Mouse (Mus musculus): ENCODE results near the gene Ppp1r32. TPM values are rescaled to one million over a fixed set of nuclear protein-coding genes. Genes with fewer than 3 reads are reported as not detected.

The Ppp1r32 gene
- not detected in 2 replicates for polyA plus RNA-seq (2014; fragmentation: Nextera tagmentation; extraction: Ambion mirVana)

GRCm38 (mm10) chr19:10482703-10483102 lies at the start of gene Ppp1r32:
TSS of gene Ppp1r32 (minus strand) at chr19:10482928.
- Histone ChIP-seq H3K27ac (replicated peaks in 1 of 2; ENCODE audit: control insufficient read depth in 1 of 2, insufficient read depth in 1 of 2, low read depth in 2 of 2, low read length in 2 of 2) (no peak within 1 kb of the TSS), H3K9me3 (ENCODE audit: control insufficient read depth, low read length) (no peaks in the 10 kb centered on the region), H3K4me3 (ENCODE audit: control insufficient read depth in 1 of 2, insufficient read depth in 1 of 2, low read depth in 1 of 2, low read length in 2 of 2) (no peak within 1 kb of the TSS), H3K27me3 (ENCODE audit: control insufficient read depth, insufficient read depth, low read length) (peaks cover 61% of the 10 kb centered on the region), H3K36me3 (ENCODE audit: control insufficient read depth, insufficient read depth, low read length) (no peaks in the 10 kb centered on the region), H3K4me2 (ENCODE audit: low read length) (no peak within 1 kb of the TSS), H3K9ac (ENCODE audit: low read length) (no peak within 1 kb of the TSS), H3K4me1 (ENCODE audit: control insufficient read depth in 2 of 2, insufficient read depth in 2 of 2, low read length in 2 of 2) (peaks cover 4 to 10% of the 10 kb centered on the region in 2 experiments; a peak in 2 of 4 replicates)
- WGBS: 12% methylated on average over 6 of the region's 6 CpGs
- no peak for ATAC-seq (ENCODE audit: insufficient number of reproducible peaks, insufficient read depth, low FRiP score, low read depth)

DNA sequence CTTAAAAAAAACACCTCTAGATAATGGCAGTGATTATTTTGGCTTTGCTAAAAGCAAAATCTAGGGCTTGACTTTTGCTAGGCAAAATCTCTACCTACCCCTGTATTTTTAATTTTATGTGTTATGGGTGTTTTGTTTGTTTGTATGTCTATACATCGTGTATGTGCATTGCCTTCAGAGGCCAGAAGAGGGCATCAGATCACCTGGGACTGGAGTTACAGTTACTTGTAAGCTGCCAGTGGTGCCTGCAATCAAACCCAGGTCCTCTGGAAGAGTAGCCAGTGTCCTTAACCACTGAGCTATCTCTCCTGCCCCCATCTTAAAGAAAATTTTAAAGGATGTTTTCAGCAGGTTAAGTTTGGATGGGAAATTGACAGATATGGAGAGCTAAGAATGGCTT lies 47.4 kb upstream of the Ppp1r32 start:
- H3K9ac ChIP-seq (ENCODE audit: low read length): no peak overlapping the region
- peaks cover 0 to 16% of the 10 kb centered on the region in 2 experiments; a peak in 2 of 4 replicates for H3K4me1 ChIP-seq (ENCODE audit: control insufficient read depth in 2 of 2, insufficient read depth in 2 of 2, low read length in 2 of 2)
- H3K4me3 ChIP-seq (ENCODE audit: control insufficient read depth in 1 of 2, insufficient read depth in 1 of 2, low read depth in 1 of 2, low read length in 2 of 2): no peak overlapping the region
- no peaks in the 10 kb centered on the region for H3K27me3 ChIP-seq (ENCODE audit: control insufficient read depth, insufficient read depth, low read length)
- ATAC-seq (ENCODE audit: insufficient number of reproducible peaks, insufficient read depth, low FRiP score, low read depth): no peak
- no peak overlapping the region for H3K4me2 ChIP-seq (ENCODE audit: low read length)
- H3K36me3 ChIP-seq (ENCODE audit: control insufficient read depth, insufficient read depth, low read length): peaks cover 77% of the 10 kb centered on the region
- H3K9me3 ChIP-seq (ENCODE audit: control insufficient read depth, low read length): no peaks in the 10 kb centered on the region
- 98% methylated on average over 1 of the region's 1 CpGs for WGBS
- no peak overlapping the region for H3K27ac ChIP-seq (replicated peaks in 1 of 2; ENCODE audit: control insufficient read depth in 1 of 2, insufficient read depth in 1 of 2, low read depth in 2 of 2, low read length in 2 of 2)

- Histone ChIP-seq H3K9ac (ENCODE audit: low read length) (peak within 1 kb of the TSS; percentile 98), H3K36me3 (ENCODE audit: control insufficient read depth, insufficient read depth, low read length) (peaks cover 40% of the 10 kb centered on the region), H3K4me2 (ENCODE audit: low read length) (peak within 1 kb of the TSS; percentile 84), H3K4me3 (ENCODE audit: control insufficient read depth in 1 of 2, insufficient read depth in 1 of 2, low read depth in 1 of 2, low read length in 2 of 2) (peak within 1 kb of the TSS; percentile 97 to 99), H3K9me3 (ENCODE audit: control insufficient read depth, low read length) (no peaks in the 10 kb centered on the region), H3K4me1 (ENCODE audit: control insufficient read depth in 2 of 2, insufficient read depth in 2 of 2, low read length in 2 of 2) (peaks cover 0 to 24% of the 10 kb centered on the region in 2 experiments; a peak in 2 of 4 replicates), H3K27ac (replicated peaks in 1 of 2; ENCODE audit: control insufficient read depth in 1 of 2, insufficient read depth in 1 of 2, low read depth in 2 of 2, low read length in 2 of 2) (peak within 1 kb of the TSS; percentile 97 to 99), H3K27me3 (ENCODE audit: control insufficient read depth, insufficient read depth, low read length) (no peaks in the 10 kb centered on the region)
- WGBS: under 1% methylated on average over 11 of the region's 11 CpGs
- no peak for ATAC-seq (ENCODE audit: insufficient number of reproducible peaks, insufficient read depth, low FRiP score, low read depth)
Observed at GRCm38 (mm10) chr19:10525910-10526309, 43.2 kb upstream of the Ppp1r32 start, which contains the start of gene Sdhaf2. TSS of gene Sdhaf2 (minus strand) at chr19:10526142.

DNA sequence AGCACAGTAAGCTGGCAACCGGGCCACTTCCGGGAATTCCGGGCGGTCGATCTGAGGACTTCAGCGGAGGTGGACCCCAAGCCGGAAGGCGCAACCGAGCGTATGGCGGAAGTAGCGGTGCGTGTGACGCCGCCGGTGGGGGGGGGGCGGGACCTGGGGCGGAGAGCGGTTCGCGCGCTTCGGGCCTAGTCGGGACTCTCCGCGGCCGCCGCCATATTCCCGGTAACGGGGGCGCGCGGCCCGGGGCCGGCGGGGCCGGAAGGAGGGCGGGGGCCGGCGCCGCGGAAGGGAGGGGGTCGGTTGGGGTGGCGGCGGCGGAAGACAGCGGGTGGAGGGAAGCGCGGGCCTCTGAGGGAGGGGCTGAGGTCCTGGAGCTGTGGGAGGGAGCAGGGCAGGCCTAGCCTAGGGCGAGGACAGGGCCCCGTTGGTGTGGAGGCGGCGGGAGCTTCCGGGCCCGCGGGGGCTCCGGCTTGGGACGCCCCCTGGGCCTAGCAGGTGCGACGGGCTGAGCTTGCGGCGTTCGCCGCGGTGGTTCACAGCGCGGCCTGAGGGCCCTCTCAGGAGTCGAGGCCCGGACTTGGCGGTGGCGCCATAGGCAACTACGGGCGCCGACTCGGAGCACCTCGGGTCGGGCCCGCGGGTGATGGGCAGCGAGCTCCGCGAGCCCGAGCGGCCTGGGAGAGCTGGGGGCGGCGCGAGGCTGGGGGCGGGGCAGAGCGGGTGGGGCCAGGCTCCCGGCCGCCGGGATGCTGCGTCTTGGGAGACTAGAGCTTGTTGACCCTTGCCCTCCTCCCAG lies 42.6 kb upstream of the Ppp1r32 start, which contains the start of gene Cpsf7:
TSS of gene Cpsf7 (plus strand) at position 161 of the 796 bp plus-strand sequence.
- peak; percentile 96 for ATAC-seq (ENCODE audit: insufficient number of reproducible peaks, insufficient read depth, low FRiP score, low read depth)
- peak within 1 kb of the TSS; percentile 84 for H3K4me2 ChIP-seq (ENCODE audit: low read length)
- under 1% methylated on average over 72 of the region's 93 CpGs for WGBS
- H3K27me3 ChIP-seq (ENCODE audit: control insufficient read depth, insufficient read depth, low read length): no peaks in the 10 kb centered on the region
- H3K9me3 ChIP-seq (ENCODE audit: control insufficient read depth, low read length): no peaks in the 10 kb centered on the region
- peaks cover 35% of the 10 kb centered on the region for H3K36me3 ChIP-seq (ENCODE audit: control insufficient read depth, insufficient read depth, low read length)
- peak within 1 kb of the TSS; percentile 97 to 99 for H3K27ac ChIP-seq (replicated peaks in 1 of 2; ENCODE audit: control insufficient read depth in 1 of 2, insufficient read depth in 1 of 2, low read depth in 2 of 2, low read length in 2 of 2)
- H3K4me1 ChIP-seq (ENCODE audit: control insufficient read depth in 2 of 2, insufficient read depth in 2 of 2, low read length in 2 of 2): peaks cover 0 to 24% of the 10 kb centered on the region in 2 experiments; a peak in 2 of 4 replicates
- peak within 1 kb of the TSS; percentile 97 to 99 for H3K4me3 ChIP-seq (ENCODE audit: control insufficient read depth in 1 of 2, insufficient read depth in 1 of 2, low read depth in 1 of 2, low read length in 2 of 2)
- peak within 1 kb of the TSS; percentile 98 for H3K9ac ChIP-seq (ENCODE audit: low read length)

DNA sequence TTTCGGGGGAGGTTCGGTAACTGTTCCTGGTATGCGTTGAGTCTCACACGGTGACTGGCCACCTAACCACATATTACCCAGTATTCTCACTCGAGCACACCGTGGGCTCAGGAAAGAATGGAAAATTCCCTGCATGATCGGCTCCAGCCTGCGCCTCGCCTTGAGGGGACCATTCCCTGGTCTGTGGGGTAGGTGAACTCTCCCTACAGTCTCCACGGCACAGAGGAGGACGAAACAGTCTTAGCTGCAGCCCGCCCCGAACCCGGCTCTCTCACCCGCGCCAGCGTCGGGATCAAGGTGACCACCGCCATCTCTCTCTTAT lies 42.0 kb upstream of the Ppp1r32 start:
- no peaks in the 10 kb centered on the region for H3K9me3 ChIP-seq (ENCODE audit: control insufficient read depth, low read length)
- H3K4me2 ChIP-seq (ENCODE audit: low read length): peak overlapping the region; percentile 84
- H3K4me1 ChIP-seq (ENCODE audit: control insufficient read depth in 2 of 2, insufficient read depth in 2 of 2, low read length in 2 of 2): peaks cover 0 to 24% of the 10 kb centered on the region in 2 experiments; a peak in 2 of 4 replicates
- H3K9ac ChIP-seq (ENCODE audit: low read length): peak overlapping the region; percentile 98
- peak overlapping the region; percentile 97 to 99 for H3K4me3 ChIP-seq (ENCODE audit: control insufficient read depth in 1 of 2, insufficient read depth in 1 of 2, low read depth in 1 of 2, low read length in 2 of 2)
- peaks cover 29% of the 10 kb centered on the region for H3K36me3 ChIP-seq (ENCODE audit: control insufficient read depth, insufficient read depth, low read length)
- no peaks in the 10 kb centered on the region for H3K27me3 ChIP-seq (ENCODE audit: control insufficient read depth, insufficient read depth, low read length)
- no peak for ATAC-seq (ENCODE audit: insufficient number of reproducible peaks, insufficient read depth, low FRiP score, low read depth)
- H3K27ac ChIP-seq (replicated peaks in 1 of 2; ENCODE audit: control insufficient read depth in 1 of 2, insufficient read depth in 1 of 2, low read depth in 2 of 2, low read length in 2 of 2): peak overlapping the region; percentile 87 to 99
- 2% methylated on average over 19 of the region's 19 CpGs for WGBS

- H3K27ac ChIP-seq (replicated peaks in 1 of 2; ENCODE audit: control insufficient read depth in 1 of 2, insufficient read depth in 1 of 2, low read depth in 2 of 2, low read length in 2 of 2): no peak overlapping the region
- WGBS: 73% methylated on average over 5 of the region's 5 CpGs
- H3K4me2 ChIP-seq (ENCODE audit: low read length): peak overlapping the region; percentile 84
- 0 out of 2 replicates have a peak overlapping the region, but pooled peaks have one; percentile 98 for H3K9ac ChIP-seq (ENCODE audit: low read length)
- no peaks in the 10 kb centered on the region for H3K9me3 ChIP-seq (ENCODE audit: control insufficient read depth, low read length)
- H3K4me3 ChIP-seq (ENCODE audit: control insufficient read depth in 1 of 2, insufficient read depth in 1 of 2, low read depth in 1 of 2, low read length in 2 of 2): no peak overlapping the region
- peaks cover 21% of the 10 kb centered on the region for H3K36me3 ChIP-seq (ENCODE audit: control insufficient read depth, insufficient read depth, low read length)
- H3K27me3 ChIP-seq (ENCODE audit: control insufficient read depth, insufficient read depth, low read length): no peaks in the 10 kb centered on the region
- peaks cover 0 to 24% of the 10 kb centered on the region in 2 experiments; a peak in 2 of 4 replicates for H3K4me1 ChIP-seq (ENCODE audit: control insufficient read depth in 2 of 2, insufficient read depth in 2 of 2, low read length in 2 of 2)
- no peak for ATAC-seq (ENCODE audit: insufficient number of reproducible peaks, insufficient read depth, low FRiP score, low read depth)
Observed at GRCm38 (mm10) chr19:10523483-10524080, 40.9 kb upstream of the Ppp1r32 start.

- no peak overlapping the region for H3K4me2 ChIP-seq (ENCODE audit: low read length)
- H3K27ac ChIP-seq (replicated peaks in 1 of 2; ENCODE audit: control insufficient read depth in 1 of 2, insufficient read depth in 1 of 2, low read depth in 2 of 2, low read length in 2 of 2): no peak overlapping the region
- WGBS: 71% methylated on average over 1 of the region's 1 CpGs
- no peak overlapping the region for H3K9ac ChIP-seq (ENCODE audit: low read length)
- peaks cover 0 to 16% of the 10 kb centered on the region in 2 experiments; a peak in 2 of 4 replicates for H3K4me1 ChIP-seq (ENCODE audit: control insufficient read depth in 2 of 2, insufficient read depth in 2 of 2, low read length in 2 of 2)
- no peaks in the 10 kb centered on the region for H3K27me3 ChIP-seq (ENCODE audit: control insufficient read depth, insufficient read depth, low read length)
- peaks cover 20% of the 10 kb centered on the region for H3K36me3 ChIP-seq (ENCODE audit: control insufficient read depth, insufficient read depth, low read length)
- no peak for ATAC-seq (ENCODE audit: insufficient number of reproducible peaks, insufficient read depth, low FRiP score, low read depth)
- no peaks in the 10 kb centered on the region for H3K9me3 ChIP-seq (ENCODE audit: control insufficient read depth, low read length)
- H3K4me3 ChIP-seq (ENCODE audit: control insufficient read depth in 1 of 2, insufficient read depth in 1 of 2, low read depth in 1 of 2, low read length in 2 of 2): no peak overlapping the region
Observed at GRCm38 (mm10) chr19:10521926-10522325, 39.2 kb upstream of the Ppp1r32 start.
